Mouse (Mus musculus): Measurements from ENCODE around the gene Esrrb. TPM values are rescaled to one million over a fixed set of nuclear protein-coding genes. Genes with fewer than 3 reads are reported as not detected.

The Esrrb gene
- polyA plus RNA-seq, 1 experiment from 2014 or later, result 5.2 TPM

GRCm38 (mm10) chr12:86516602-86517001, 155.7 kb downstream of the Esrrb start:
- H3K27ac ChIP-seq (ENCODE audit: low read depth, low read length), result no peak overlapping the region
- WGBS, result 71% methylated on average over 5 of the region's 5 CpGs

GRCm38 (mm10) chr12:86517721-86518120, 156.8 kb downstream of the Esrrb start:
- no peak overlapping the region for H3K27ac ChIP-seq (ENCODE audit: low read depth, low read length)
- ATAC-seq, result no peak
- H3K4me3 ChIP-seq (ENCODE audit: low read length), result no peak overlapping the region
- H3K27me3 ChIP-seq (replicated peaks; ENCODE audit: control insufficient read depth, insufficient read depth, low read length), result no peaks in the 10 kb centered on the region
- no peak overlapping the region for H3K9ac ChIP-seq (ENCODE audit: low read depth, low read length)
- 42% methylated on average over 6 of the region's 6 CpGs for WGBS
- H3K36me3 ChIP-seq (ENCODE audit: control insufficient read depth, insufficient read depth, low read length), result no peaks in the 10 kb centered on the region
- peaks cover 7% of the 10 kb centered on the region for H3K4me1 ChIP-seq (ENCODE audit: control insufficient read depth, insufficient read depth, low read depth, low read length)
- H3K9me3 ChIP-seq (ENCODE audit: control insufficient read depth, low read length), result no peaks in the 10 kb centered on the region
- no peak overlapping the region for H3K4me2 ChIP-seq (ENCODE audit: low read length)

More at GRCm38 (mm10) chr12:86516602-86517001, 155.7 kb downstream of the Esrrb start:
- Histone ChIP-seq H3K9me3 (ENCODE audit: control insufficient read depth, low read length) (no peaks in the 10 kb centered on the region), H3K4me3 (ENCODE audit: low read length) (no peak overlapping the region), H3K9ac (ENCODE audit: low read depth, low read length) (no peak overlapping the region), H3K4me1 (ENCODE audit: control insufficient read depth, insufficient read depth, low read depth, low read length) (peaks cover 7% of the 10 kb centered on the region), H3K4me2 (ENCODE audit: low read length) (no peak overlapping the region), H3K27me3 (replicated peaks; ENCODE audit: control insufficient read depth, insufficient read depth, low read length) (no peaks in the 10 kb centered on the region), H3K36me3 (ENCODE audit: control insufficient read depth, insufficient read depth, low read length) (no peaks in the 10 kb centered on the region)
- no peak for ATAC-seq

DNA sequence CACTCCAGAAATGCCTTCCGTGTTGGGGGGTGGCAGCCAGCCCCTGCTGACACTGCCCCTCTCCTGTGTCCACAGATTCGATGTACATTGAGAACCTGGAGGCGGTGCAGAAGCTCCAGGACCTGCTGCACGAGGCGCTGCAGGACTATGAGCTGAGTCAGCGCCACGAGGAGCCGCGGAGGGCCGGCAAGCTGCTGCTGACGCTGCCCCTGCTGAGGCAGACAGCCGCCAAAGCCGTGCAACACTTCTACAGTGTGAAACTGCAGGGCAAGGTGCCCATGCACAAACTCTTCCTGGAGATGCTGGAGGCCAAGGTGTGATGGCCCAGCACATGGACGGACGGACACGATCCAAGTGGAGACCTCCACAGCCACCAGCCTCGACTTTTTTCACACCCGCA, 157.8 kb downstream of the Esrrb start:
- H3K4me1 ChIP-seq (ENCODE audit: control insufficient read depth, insufficient read depth, low read depth, low read length), result peaks cover 7% of the 10 kb centered on the region
- no peak overlapping the region for H3K27ac ChIP-seq (ENCODE audit: low read depth, low read length)
- H3K27me3 ChIP-seq (replicated peaks; ENCODE audit: control insufficient read depth, insufficient read depth, low read length), result no peaks in the 10 kb centered on the region
- H3K4me2 ChIP-seq (ENCODE audit: low read length), result 0 out of 2 replicates have a peak overlapping the region, but pooled peaks have one; percentile 2
- no peaks in the 10 kb centered on the region for H3K36me3 ChIP-seq (ENCODE audit: control insufficient read depth, insufficient read depth, low read length)
- no peaks in the 10 kb centered on the region for H3K9me3 ChIP-seq (ENCODE audit: control insufficient read depth, low read length)
- WGBS, result 25% methylated on average over 18 of the region's 18 CpGs
- peak; percentile 57; the same call in 1 of the 2 replicates for ATAC-seq
- no peak overlapping the region for H3K9ac ChIP-seq (ENCODE audit: low read depth, low read length)
- H3K4me3 ChIP-seq (ENCODE audit: low read length), result no peak overlapping the region

- 45% methylated on average over 2 of the region's 2 CpGs for WGBS
- Histone ChIP-seq H3K4me2 (ENCODE audit: low read length) (no peak overlapping the region), H3K4me1 (ENCODE audit: control insufficient read depth, insufficient read depth, low read depth, low read length) (no peaks in the 10 kb centered on the region), H3K36me3 (ENCODE audit: control insufficient read depth, insufficient read depth, low read length) (no peaks in the 10 kb centered on the region), H3K4me3 (ENCODE audit: low read length) (no peak overlapping the region), H3K27me3 (replicated peaks; ENCODE audit: control insufficient read depth, insufficient read depth, low read length) (no peaks in the 10 kb centered on the region), H3K9me3 (ENCODE audit: control insufficient read depth, low read length) (no peaks in the 10 kb centered on the region), H3K9ac (ENCODE audit: low read depth, low read length) (no peak overlapping the region), H3K27ac (ENCODE audit: low read depth, low read length) (no peak overlapping the region)
- no peak for ATAC-seq
These were observed 173.4 kb downstream of the Esrrb start for GRCm38 (mm10) chr12:86534283-86534682.

DNA sequence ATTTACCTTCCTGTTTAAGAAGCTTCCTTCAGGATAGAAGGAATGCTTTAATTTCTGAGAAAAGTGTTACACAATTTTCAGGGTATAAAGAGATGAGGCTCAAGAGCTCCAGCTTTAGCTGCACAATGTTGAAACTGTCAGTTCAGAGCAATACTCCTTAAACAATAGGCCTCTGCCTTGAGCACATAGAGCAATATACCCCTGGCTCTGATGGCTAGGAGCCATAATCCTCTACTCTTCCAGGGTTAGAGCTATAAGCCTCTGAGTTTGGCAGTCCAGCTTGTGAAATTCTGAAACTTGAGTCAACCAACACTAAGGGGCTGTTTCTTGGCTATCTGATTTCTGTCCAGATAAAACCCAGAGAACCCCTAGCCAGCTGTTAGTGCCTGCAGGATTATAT, 176.9 kb downstream of the Esrrb start:
- no peak overlapping the region for H3K27ac ChIP-seq (ENCODE audit: low read depth, low read length)
- no peaks in the 10 kb centered on the region for H3K4me1 ChIP-seq (ENCODE audit: control insufficient read depth, insufficient read depth, low read depth, low read length)
- H3K27me3 ChIP-seq (replicated peaks; ENCODE audit: control insufficient read depth, insufficient read depth, low read length), result no peaks in the 10 kb centered on the region
- no peak overlapping the region for H3K4me2 ChIP-seq (ENCODE audit: low read length)
- no peaks in the 10 kb centered on the region for H3K36me3 ChIP-seq (ENCODE audit: control insufficient read depth, insufficient read depth, low read length)
- no peak overlapping the region for H3K9ac ChIP-seq (ENCODE audit: low read depth, low read length)
- ATAC-seq, result no peak
- H3K4me3 ChIP-seq (ENCODE audit: low read length), result no peak overlapping the region
- H3K9me3 ChIP-seq (ENCODE audit: control insufficient read depth, low read length), result no peaks in the 10 kb centered on the region

- no peaks in the 10 kb centered on the region for H3K27me3 ChIP-seq (replicated peaks; ENCODE audit: control insufficient read depth, insufficient read depth, low read length)
- no peak overlapping the region for H3K4me2 ChIP-seq (ENCODE audit: low read length)
- H3K4me1 ChIP-seq (ENCODE audit: control insufficient read depth, insufficient read depth, low read depth, low read length), result no peaks in the 10 kb centered on the region
- no peaks in the 10 kb centered on the region for H3K9me3 ChIP-seq (ENCODE audit: control insufficient read depth, low read length)
- H3K27ac ChIP-seq (ENCODE audit: low read depth, low read length), result no peak overlapping the region
- 73% methylated on average over 4 of the region's 4 CpGs for WGBS
- no peak overlapping the region for H3K9ac ChIP-seq (ENCODE audit: low read depth, low read length)
- H3K4me3 ChIP-seq (ENCODE audit: low read length), result no peak overlapping the region
- H3K36me3 ChIP-seq (ENCODE audit: control insufficient read depth, insufficient read depth, low read length), result no peaks in the 10 kb centered on the region
- no peak for ATAC-seq
These were observed 177.8 kb downstream of the Esrrb start for GRCm38 (mm10) chr12:86538711-86539110.

DNA sequence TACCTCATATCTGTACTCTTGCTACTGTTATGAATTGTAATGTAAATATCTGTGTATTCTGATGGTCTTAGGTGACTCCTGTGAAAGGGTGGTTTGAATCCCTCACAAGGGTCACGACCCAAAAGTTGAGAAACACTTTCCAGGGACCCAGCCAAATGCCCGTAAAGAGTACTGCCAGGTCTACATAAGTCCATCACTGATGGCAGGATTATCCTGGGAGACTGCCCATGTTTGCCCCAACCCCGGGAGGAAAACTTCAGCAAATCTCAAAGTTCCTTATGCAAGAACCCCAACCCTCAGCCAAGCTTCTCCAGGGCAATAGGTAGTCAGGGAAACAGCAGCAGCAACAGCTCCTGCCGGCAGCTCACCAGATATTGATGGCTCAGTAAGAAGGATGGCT, 178.6 kb downstream of the Esrrb start:
- Histone ChIP-seq H3K4me2 (ENCODE audit: low read length) (no peak overlapping the region), H3K27ac (ENCODE audit: low read depth, low read length) (no peak overlapping the region), H3K4me3 (ENCODE audit: low read length) (no peak overlapping the region), H3K4me1 (ENCODE audit: control insufficient read depth, insufficient read depth, low read depth, low read length) (no peaks in the 10 kb centered on the region), H3K9ac (ENCODE audit: low read depth, low read length) (no peak overlapping the region), H3K27me3 (replicated peaks; ENCODE audit: control insufficient read depth, insufficient read depth, low read length) (no peaks in the 10 kb centered on the region), H3K36me3 (ENCODE audit: control insufficient read depth, insufficient read depth, low read length) (no peaks in the 10 kb centered on the region), H3K9me3 (ENCODE audit: control insufficient read depth, low read length) (no peaks in the 10 kb centered on the region)
- 74% methylated on average over 4 of the region's 4 CpGs for WGBS
- no peak for ATAC-seq

- Histone ChIP-seq H3K27ac (ENCODE audit: low read depth, low read length) (no peak overlapping the region), H3K4me1 (ENCODE audit: control insufficient read depth, insufficient read depth, low read depth, low read length) (no peaks in the 10 kb centered on the region), H3K27me3 (replicated peaks; ENCODE audit: control insufficient read depth, insufficient read depth, low read length) (no peaks in the 10 kb centered on the region), H3K4me3 (ENCODE audit: low read length) (no peak overlapping the region), H3K4me2 (ENCODE audit: low read length) (no peak overlapping the region), H3K9me3 (ENCODE audit: control insufficient read depth, low read length) (no peaks in the 10 kb centered on the region), H3K9ac (ENCODE audit: low read depth, low read length) (no peak overlapping the region), H3K36me3 (ENCODE audit: control insufficient read depth, insufficient read depth, low read length) (no peaks in the 10 kb centered on the region)
- no peak for ATAC-seq
- WGBS, result 32% methylated on average over 8 of the region's 8 CpGs
These were observed 186.9 kb downstream of the Esrrb start for GRCm38 (mm10) chr12:86547808-86548207.

- Histone ChIP-seq H3K4me1 (ENCODE audit: control insufficient read depth, insufficient read depth, low read depth, low read length) (no peaks in the 10 kb centered on the region), H3K4me3 (ENCODE audit: low read length) (no peak overlapping the region), H3K9me3 (ENCODE audit: control insufficient read depth, low read length) (no peaks in the 10 kb centered on the region), H3K27ac (ENCODE audit: low read depth, low read length) (no peak overlapping the region), H3K27me3 (replicated peaks; ENCODE audit: control insufficient read depth, insufficient read depth, low read length) (no peaks in the 10 kb centered on the region), H3K36me3 (ENCODE audit: control insufficient read depth, insufficient read depth, low read length) (no peaks in the 10 kb centered on the region), H3K9ac (ENCODE audit: low read depth, low read length) (no peak overlapping the region), H3K4me2 (ENCODE audit: low read length) (no peak overlapping the region)
- ATAC-seq, result 0 out of 2 replicates have a peak, but pooled peaks have one; percentile 30
- WGBS, result 37% methylated on average over 10 of the region's 10 CpGs
These were observed 192.1 kb downstream of the Esrrb start for GRCm38 (mm10) chr12:86553037-86553436.
